Mouse (Mus musculus): ENCODE results near the gene Islr.

Gene Islr

GRCm38 (mm10) chr9:58220218-58220903 is 16.3 kb upstream of the Islr start:
- DNase-seq (ENCODE audit: low read depth, low spot score), result peak; percentile 67

- DNase-seq (ENCODE audit: low read depth, low spot score), result peak; percentile 14
Observed at GRCm38 (mm10) chr9:58218539-58218938, 14.4 kb upstream of the Islr start.

- peak; percentile 72 for DNase-seq (ENCODE audit: low read depth, low spot score)
Observed at GRCm38 (mm10) chr9:58216402-58216801, 12.3 kb upstream of the Islr start.

- DNase-seq (ENCODE audit: low read depth, low spot score), result peak; percentile 96
Observed at GRCm38 (mm10) chr9:58214519-58215180, 10.5 kb upstream of the Islr start.

GRCm38 (mm10) chr9:58213865-58214264 is 9.8 kb upstream of the Islr start:
- peak; percentile 79 for DNase-seq (ENCODE audit: low read depth, low spot score)

GRCm38 (mm10) chr9:58213377-58213776 is 9.3 kb upstream of the Islr start:
- no peak for DNase-seq (ENCODE audit: low read depth, low spot score)

GRCm38 (mm10) chr9:58210304-58210627 is 6.2 kb upstream of the Islr start:
- DNase-seq (ENCODE audit: low read depth, low spot score), result no peak

- DNase-seq (ENCODE audit: low read depth, low spot score), result no peak
Observed at GRCm38 (mm10) chr9:58209462-58210303, 5.6 kb upstream of the Islr start.

GRCm38 (mm10) chr9:58206013-58206412 is 1.9 kb upstream of the Islr start:
- DNase-seq (ENCODE audit: low read depth, low spot score), result no peak

GRCm38 (mm10) chr9:58204448-58205000 is 418 bp upstream of the Islr start:
- peak; percentile 86 for DNase-seq (ENCODE audit: low read depth, low spot score)

GRCm38 (mm10) chr9:58202676-58203453 is 1.2 kb downstream of the Islr start:
- DNase-seq (ENCODE audit: low read depth, low spot score), result no peak

- no peak for DNase-seq (ENCODE audit: low read depth, low spot score)
Observed at GRCm38 (mm10) chr9:58201861-58202549, 2.1 kb downstream of the Islr start.

GRCm38 (mm10) chr9:58201091-58201842 is 2.8 kb downstream of the Islr start:
- no peak for DNase-seq (ENCODE audit: low read depth, low spot score)

GRCm38 (mm10) chr9:58200270-58201090 is 3.6 kb downstream of the Islr start:
- no peak for DNase-seq (ENCODE audit: low read depth, low spot score)

GRCm38 (mm10) chr9:58199381-58200269 is 4.5 kb downstream of the Islr start:
- no peak for DNase-seq (ENCODE audit: low read depth, low spot score)

- no peak for DNase-seq (ENCODE audit: low read depth, low spot score)
Observed at GRCm38 (mm10) chr9:58198801-58199371, 5.2 kb downstream of the Islr start.

GRCm38 (mm10) chr9:58197781-58198701 is 6.1 kb downstream of the Islr start:
- no peak for DNase-seq (ENCODE audit: low read depth, low spot score)

All from 3T3-L1 (cell line).